Mouse (Mus musculus): ENCODE measurements around the gene Itfg1.
"Not testable (repeated sequence)": the region's sequence is repeated elsewhere in the genome, so short reads cannot be mapped to it uniquely, and the experiment has no call there.

The Itfg1 gene

DNA sequence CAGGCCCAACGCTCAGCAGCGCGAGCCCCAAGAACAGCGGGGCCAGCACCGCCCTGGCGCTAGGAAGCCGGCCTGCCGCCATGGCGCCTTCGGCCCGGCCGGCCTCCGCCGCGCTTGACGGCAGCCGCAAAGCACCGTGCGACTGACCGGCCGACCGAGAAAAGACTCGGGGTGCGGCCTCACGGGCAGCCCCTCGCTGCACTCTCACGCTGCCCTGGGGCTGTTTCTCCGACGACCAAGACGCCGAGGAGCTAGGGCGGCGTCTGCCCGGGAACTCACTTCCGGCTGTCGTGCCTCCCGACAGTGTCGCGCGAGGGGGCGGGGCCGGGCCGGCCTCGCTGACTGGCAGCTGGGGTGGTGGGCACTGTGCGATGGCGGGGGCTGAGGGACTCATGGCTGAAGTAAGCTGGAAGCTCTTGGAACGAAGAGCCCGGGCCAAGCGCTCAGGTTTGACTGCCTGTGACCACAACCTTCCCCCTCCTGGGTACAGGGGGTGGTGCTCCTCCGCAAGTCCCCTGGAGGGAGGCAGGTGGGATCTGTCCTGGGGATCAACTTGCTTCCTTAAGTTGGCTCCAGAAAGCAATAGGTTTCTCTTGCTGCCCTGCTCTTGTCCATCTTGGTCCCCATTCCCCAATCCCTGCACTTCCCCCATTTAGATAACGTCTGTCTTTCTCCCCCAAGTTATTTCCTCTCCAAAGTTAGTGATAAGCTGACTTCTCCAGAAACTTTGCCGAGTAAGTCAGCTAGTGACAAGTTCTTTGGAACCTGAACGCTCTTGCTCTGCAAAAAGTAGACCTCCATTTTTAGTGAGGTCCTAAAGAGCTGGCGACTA is at the start of gene Itfg1, which contains the start of gene Phkb:
Gene Itfg1 (minus strand): TSS at position 265 of the 832 bp plus-strand sequence.
Gene Phkb (plus strand): TSS at position 303 of the 832 bp plus-strand sequence.
- peak; percentile 91 to 94 for DNase-seq (ENCODE audit: low spot score in 2 of 2)

- DNase-seq (ENCODE audit: low spot score in 2 of 2): no peak
Measured at GRCm38 (mm10) chr8:85884811-85885210, 44.1 kb upstream of the Itfg1 start.

DNA sequence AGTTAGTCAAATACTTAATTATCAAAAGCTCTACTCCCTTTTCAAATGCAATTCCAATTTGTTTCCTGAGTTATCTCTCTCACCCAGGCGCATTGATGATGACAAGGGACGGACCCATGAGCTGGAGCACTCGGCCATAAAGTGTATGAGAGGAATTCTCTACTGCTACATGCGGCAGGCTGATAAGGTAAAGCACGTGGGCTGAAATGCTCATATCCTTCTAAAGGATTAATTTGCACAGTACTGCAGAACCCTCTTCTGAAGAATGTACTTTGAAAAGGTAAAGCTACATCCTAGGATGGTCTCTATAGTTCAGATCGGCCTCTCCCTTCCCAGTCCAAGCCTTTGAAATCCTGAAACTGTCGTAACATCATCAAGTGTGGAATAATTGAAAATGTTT is 38.9 kb upstream of the Itfg1 start:
- no peak for DNase-seq (ENCODE audit: low spot score in 2 of 2)

DNA sequence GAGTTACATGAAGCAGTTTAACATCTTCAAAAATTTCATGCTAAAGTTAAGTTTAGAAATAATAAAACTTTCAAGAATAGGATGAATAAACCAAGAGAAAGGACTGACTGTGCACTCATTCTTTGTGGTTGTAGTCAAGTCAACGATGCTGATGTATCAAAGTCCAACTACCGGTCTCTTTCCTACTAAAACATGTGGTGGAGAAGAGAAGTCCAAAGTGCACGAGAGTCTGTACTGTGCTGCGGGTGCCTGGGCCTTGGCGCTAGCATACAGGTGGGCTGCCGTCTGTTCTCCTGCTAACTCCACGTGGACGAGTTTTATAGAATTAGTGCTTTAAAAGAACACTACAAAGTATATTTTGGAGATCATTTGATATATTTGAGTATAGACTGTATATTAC is 37.3 kb upstream of the Itfg1 start:
- no peak for DNase-seq (ENCODE audit: low spot score in 2 of 2)

- DNase-seq (ENCODE audit: low spot score in 2 of 2): no peak
Measured at GRCm38 (mm10) chr8:85871660-85872059, 30.9 kb upstream of the Itfg1 start.

GRCm38 (mm10) chr8:85862381-85862780 is 21.7 kb upstream of the Itfg1 start:
- DNase-seq (ENCODE audit: low spot score in 2 of 2): no peak

- DNase-seq (ENCODE audit: low spot score in 2 of 2): no peak
Measured at GRCm38 (mm10) chr8:85860612-85861011, 19.9 kb upstream of the Itfg1 start.

DNA sequence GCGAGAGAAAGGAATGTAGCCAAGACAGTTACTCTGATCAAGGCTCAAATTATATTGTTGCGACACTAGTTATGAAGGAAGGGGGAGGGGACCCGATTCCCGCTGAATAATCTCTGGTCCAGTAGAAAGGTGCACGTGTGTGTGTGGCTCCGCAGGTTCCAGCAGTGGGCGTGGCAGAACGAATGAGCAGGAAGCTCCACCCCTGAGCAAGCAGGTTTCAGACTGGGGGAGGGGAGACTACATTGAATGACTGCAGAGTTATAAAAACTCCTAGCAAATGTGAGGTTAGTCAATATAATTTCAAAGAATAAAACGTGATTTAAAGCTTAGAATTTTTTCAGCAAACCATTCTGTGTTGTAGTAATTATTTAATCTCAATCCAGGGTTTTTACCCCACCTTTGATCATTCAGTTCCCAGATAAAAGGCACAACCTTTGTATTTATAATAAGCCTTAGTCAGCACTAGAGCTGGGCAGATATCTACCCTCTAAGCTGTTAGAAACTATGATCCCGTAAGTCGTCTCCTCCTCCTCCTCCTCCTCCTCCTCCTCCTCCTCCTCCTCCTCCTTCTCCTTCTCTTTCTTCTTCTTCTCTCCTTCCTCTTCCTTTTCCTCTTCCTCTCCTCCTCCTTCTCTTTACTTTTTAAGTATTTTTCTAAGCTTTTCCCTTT is 16.6 kb upstream of the Itfg1 start:
- not testable (repeated sequence) for DNase-seq (ENCODE audit: low spot score in 2 of 2)

DNA sequence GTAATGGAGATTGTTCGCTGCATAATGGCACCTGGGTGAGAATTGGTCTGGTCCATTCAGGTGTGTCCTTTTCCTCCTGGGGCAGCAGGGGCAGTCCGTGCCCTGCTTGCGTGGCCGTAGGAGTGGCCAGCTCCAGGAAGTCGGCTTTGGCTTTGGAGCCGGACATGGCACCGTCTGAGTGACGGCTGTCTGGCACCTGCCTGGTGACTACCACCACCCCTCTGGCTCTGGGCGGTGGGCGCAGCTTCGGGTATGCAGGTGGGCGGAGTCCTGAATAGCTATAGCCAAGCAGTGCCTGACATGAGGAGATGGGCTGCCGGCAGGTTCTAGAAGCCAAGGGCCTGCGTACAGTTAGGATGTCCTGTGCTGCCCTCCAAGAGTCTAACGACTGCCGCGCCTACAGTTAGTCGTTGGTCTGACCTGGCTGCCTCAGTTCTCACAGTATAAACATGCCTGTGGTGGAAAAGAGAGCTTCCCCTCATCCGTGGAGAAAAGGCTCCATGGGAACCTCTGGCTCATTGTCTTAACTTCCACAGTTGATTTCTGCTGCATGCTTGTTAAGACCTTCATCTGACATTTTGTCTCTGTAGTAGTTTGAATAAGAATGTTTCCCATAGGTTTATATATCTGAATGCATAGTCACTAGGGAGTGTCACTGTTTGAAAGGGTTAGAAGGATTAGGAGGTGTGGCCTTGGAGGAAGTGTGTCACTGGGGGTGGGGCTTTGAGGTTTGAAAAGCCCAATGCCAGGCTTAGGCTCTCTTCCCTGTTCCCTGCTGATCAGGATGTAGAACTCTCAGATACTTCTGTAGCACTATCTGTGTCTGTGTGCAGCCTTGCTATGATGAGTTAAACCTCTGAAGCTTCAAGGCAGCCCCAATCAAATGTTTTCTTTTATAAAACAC is 13.8 kb upstream of the Itfg1 start:
- no peak for DNase-seq (ENCODE audit: low spot score in 2 of 2)

GRCm38 (mm10) chr8:85845887-85846286 is 5.2 kb upstream of the Itfg1 start:
- no peak for DNase-seq (ENCODE audit: low spot score in 2 of 2)

DNA sequence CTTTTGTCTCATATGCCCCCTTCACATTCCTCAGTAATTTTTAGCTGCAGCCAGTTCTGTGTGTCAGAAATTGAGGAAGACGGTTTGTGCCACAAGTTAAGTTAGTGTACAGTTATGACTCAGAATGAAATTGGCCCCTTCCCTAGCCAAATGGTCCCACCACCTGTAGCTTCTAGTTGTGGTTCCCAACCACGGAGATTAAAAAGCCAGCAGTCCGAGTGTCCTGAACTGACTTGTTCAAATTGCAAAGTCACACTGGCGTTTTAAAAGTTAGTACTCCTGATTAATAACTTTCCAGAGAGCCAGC is 721 bp upstream of the Itfg1 start:
- DNase-seq (ENCODE audit: low spot score in 2 of 2): no peak

DNA sequence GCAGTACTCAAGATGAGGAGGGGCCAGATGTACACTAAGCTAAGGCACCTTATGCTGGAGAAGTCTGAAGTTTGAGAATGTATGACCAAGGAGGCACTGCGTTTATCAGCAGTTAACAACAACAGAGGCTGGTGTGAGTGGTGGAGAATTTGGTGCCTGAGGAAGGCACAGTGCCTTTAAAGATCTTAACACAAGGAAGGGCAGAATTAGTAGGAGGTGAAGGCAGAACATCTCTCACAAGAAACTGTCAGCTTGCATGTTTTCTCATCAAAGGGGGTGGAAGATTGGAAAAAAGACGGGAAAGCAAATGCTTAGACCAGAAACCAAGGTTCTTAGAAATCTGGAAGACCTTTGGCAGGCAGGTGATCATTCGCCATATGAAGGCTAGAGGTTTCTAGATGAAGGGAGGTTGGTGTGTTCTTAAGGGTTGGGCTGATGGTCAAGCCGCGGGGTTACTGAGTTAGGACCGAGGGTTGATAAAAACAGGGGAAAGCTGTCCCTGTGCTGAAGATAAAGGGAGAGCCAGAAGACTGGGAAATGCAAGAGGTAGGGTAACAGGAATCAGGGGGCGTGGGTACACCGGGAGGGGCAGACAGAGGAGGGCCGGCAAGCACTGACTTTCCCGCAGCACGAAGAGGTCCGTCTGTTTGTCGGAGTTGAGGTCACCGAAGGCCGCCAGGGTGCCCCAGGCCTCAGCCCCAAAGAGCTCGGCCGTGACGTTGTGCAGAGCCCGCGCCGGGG is 635 bp downstream of the Itfg1 start:
- peak in 1 of 2 experiments; percentile 9 for DNase-seq (ENCODE audit: low spot score in 2 of 2)

GRCm38 (mm10) chr8:85813621-85814020 is 27.1 kb downstream of the Itfg1 start:
- DNase-seq (ENCODE audit: low spot score in 2 of 2): no peak

- no peak for DNase-seq (ENCODE audit: low spot score in 2 of 2)
Measured at GRCm38 (mm10) chr8:85801408-85801807, 39.3 kb downstream of the Itfg1 start.

DNA sequence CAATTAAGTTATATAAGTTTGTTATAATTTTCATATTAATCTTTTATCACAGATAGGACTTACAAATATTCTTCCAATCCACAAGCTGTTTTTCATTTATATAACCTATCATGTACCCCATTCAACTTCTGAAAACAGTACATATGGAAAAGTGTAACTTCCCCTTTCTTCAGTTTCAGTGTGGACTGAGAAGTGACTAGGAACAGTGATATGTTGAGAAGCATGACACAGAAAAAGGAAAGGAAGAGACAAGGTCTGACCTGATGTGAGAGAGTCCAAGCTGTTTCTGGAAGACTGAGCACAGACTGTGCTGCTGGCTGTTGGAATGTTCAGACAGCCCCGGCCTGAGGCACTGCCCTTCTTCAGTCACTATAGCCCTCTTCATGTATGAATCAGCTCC is 40.6 kb downstream of the Itfg1 start:
- DNase-seq (ENCODE audit: low spot score in 2 of 2): no peak

DNA sequence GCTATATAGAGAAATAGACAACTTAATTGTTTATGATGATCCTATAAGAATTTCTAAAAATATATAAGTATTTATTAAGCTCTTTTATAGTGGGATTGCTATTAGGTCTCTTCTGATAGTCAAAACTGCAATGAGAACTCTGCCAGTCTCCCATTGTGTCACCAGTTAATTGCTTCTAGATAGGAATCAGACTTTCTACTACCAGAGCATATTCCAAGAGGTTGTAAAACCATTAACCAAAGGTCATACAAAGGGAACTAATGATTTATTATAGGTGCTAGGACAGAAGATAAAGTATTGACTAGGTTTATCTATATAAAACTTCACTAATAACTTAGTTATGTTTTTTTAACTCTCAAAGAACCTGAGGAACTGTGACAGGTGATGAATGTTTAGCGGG is 44.3 kb downstream of the Itfg1 start:
- DNase-seq (ENCODE audit: low spot score in 2 of 2): not testable (repeated sequence)

DNA sequence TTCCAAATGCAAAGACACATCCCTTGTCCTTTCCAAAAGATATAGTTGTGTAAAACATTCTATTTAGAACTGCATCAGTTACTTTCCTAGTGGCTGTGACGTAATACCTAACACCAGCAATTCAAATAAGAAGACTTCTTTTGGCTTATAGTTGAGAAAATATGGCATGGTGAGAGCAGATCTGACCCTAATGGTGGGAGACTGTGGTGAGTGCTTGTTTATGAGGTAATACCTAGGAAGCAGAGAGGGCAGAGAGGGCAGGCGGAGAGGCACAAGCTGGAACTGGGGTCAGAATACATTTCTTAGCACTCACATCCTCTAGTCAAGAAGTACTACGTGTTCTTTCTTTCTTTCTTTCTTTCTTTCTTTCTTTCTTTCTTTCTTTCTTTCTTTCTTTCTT is 52.4 kb downstream of the Itfg1 start:
- DNase-seq (ENCODE audit: low spot score in 2 of 2): no peak

DNA sequence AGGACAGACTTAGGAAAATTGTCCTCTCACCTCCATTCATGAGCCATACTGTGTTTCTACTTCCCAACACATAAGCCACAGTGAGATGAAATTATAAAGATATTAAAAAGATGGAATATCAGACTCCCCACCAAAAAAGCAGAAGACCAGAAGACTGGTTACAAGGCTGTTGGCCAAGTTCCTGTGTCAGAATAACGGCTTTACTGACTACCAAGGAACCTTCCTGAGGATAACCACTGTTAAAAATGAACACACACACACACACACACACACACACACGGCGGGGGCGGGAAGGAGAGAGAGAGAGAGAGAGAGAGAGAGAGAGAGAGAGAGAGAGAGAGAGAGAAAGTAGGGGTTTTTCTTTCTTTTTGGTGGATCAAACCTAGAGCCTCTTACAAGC is 52.8 kb downstream of the Itfg1 start:
- DNase-seq (ENCODE audit: low spot score in 2 of 2): no peak

GRCm38 (mm10) chr8:85785506-85785905 is 55.2 kb downstream of the Itfg1 start:
- DNase-seq (ENCODE audit: low spot score in 2 of 2): no peak

DNA sequence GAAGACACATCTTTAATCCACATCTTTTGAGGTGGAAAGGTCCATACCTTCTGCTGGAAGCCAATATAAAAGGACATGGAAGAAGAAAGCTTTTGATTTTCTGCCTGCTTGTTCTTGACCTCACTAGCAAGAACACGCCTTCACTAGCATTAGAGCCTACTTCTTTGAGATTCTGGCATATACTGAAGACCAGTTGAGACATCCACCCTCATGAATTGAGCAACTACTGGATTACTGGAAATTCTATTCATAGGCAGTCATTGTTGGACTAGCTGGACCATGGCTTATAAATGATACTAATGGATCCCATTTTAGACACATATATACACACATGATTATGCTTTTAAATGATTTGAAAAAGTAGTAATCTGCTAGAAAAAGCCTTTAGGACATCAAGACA is 56.9 kb downstream of the Itfg1 start:
- no peak for DNase-seq (ENCODE audit: low spot score in 2 of 2)

GRCm38 (mm10) chr8:85780091-85780490 is 60.6 kb downstream of the Itfg1 start:
- no peak for DNase-seq (ENCODE audit: low spot score in 2 of 2)

DNA sequence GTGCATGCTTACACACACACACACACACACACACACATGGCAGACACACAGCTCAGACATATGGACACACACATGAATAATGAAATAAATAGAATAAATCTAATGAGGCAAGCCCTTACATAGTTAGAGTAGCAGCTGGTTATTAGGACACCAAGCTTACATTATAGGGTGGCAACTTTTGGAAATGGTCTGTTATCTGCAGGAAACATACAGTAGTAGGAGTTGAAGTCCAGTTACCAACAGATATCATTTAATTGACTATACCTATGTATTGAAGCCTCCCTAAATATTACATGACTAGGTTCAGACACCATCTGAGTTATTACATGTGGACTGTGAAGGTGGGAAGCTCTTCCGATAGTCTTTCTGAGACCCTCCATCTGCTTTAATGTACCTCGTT is 95.7 kb downstream of the Itfg1 start:
- DNase-seq (ENCODE audit: low spot score in 2 of 2): no peak
